Mouse (Mus musculus): ENCODE data around the gene Nr1h4. TPM values are rescaled to one million over a fixed set of nuclear protein-coding genes. Genes with fewer than 3 reads are reported as not detected.

The Nr1h4 gene
- polyA plus RNA-seq, 1 experiment from 2014 or later, result 1.2 TPM

- no peak overlapping the region for H3K27ac ChIP-seq (replicated peaks in 1 of 2; ENCODE audit: control insufficient read depth in 1 of 2, insufficient read depth in 1 of 2, low read depth in 2 of 2, low read length in 2 of 2)
- no peak overlapping the region for H3K9ac ChIP-seq (ENCODE audit: low read length)
- H3K9me3 ChIP-seq (ENCODE audit: control insufficient read depth, low read length), result no peaks in the 10 kb centered on the region
- no peak overlapping the region for H3K4me2 ChIP-seq (ENCODE audit: low read length)
- no peak for ATAC-seq (ENCODE audit: insufficient number of reproducible peaks, insufficient read depth, low FRiP score, low read depth)
- H3K4me1 ChIP-seq (ENCODE audit: control insufficient read depth in 2 of 2, insufficient read depth in 2 of 2, low read length in 2 of 2), result no peaks in the 10 kb centered on the region
- H3K27me3 ChIP-seq (ENCODE audit: control insufficient read depth, insufficient read depth, low read length), result no peaks in the 10 kb centered on the region
- H3K36me3 ChIP-seq (ENCODE audit: control insufficient read depth, insufficient read depth, low read length), result peaks cover 88% of the 10 kb centered on the region
- no peak overlapping the region for H3K4me3 ChIP-seq (ENCODE audit: control insufficient read depth in 1 of 2, insufficient read depth in 1 of 2, low read depth in 1 of 2, low read length in 2 of 2)
- 75% methylated on average over 3 of the region's 3 CpGs for WGBS
Observed at GRCm38 (mm10) chr10:89415478-89415877, 117.9 kb downstream of the Nr1h4 start.

DNA sequence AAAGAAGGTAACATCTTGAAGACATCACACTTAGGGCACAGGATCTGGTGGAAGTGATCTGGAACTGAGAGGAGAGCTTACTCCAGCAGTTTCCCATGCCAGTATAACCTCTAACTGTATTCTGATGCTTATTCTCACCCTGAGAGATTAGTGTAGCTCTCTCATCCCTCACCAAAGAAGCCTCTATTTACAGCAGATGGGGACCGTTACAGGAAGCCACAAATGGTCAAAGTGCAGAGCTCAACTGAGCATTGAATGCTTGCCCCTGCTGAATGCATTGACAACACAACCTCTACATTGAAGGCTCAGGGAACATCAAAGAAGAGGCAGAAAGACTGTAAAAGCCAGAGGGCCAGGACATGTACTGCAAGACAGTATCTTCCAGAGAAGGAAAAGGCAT, 125.8 kb downstream of the Nr1h4 start:
- Histone ChIP-seq H3K4me1 (ENCODE audit: control insufficient read depth in 2 of 2, insufficient read depth in 2 of 2, low read length in 2 of 2) (no peaks in the 10 kb centered on the region), H3K27ac (replicated peaks in 1 of 2; ENCODE audit: control insufficient read depth in 1 of 2, insufficient read depth in 1 of 2, low read depth in 2 of 2, low read length in 2 of 2) (no peak overlapping the region), H3K9ac (ENCODE audit: low read length) (no peak overlapping the region), H3K9me3 (ENCODE audit: control insufficient read depth, low read length) (no peaks in the 10 kb centered on the region), H3K36me3 (ENCODE audit: control insufficient read depth, insufficient read depth, low read length) (peaks cover 23% of the 10 kb centered on the region), H3K4me2 (ENCODE audit: low read length) (no peak overlapping the region), H3K27me3 (ENCODE audit: control insufficient read depth, insufficient read depth, low read length) (no peaks in the 10 kb centered on the region), H3K4me3 (ENCODE audit: control insufficient read depth in 1 of 2, insufficient read depth in 1 of 2, low read depth in 1 of 2, low read length in 2 of 2) (no peak overlapping the region)
- 44% methylated on average over 1 of the region's 1 CpGs for WGBS
- ATAC-seq (ENCODE audit: insufficient number of reproducible peaks, insufficient read depth, low FRiP score, low read depth), result no peak

- Histone ChIP-seq H3K27me3 (ENCODE audit: control insufficient read depth, insufficient read depth, low read length) (no peaks in the 10 kb centered on the region), H3K4me1 (ENCODE audit: control insufficient read depth in 2 of 2, insufficient read depth in 2 of 2, low read length in 2 of 2) (no peaks in the 10 kb centered on the region), H3K36me3 (ENCODE audit: control insufficient read depth, insufficient read depth, low read length) (peaks cover 20% of the 10 kb centered on the region), H3K27ac (replicated peaks in 1 of 2; ENCODE audit: control insufficient read depth in 1 of 2, insufficient read depth in 1 of 2, low read depth in 2 of 2, low read length in 2 of 2) (no peak overlapping the region), H3K9me3 (ENCODE audit: control insufficient read depth, low read length) (no peaks in the 10 kb centered on the region), H3K4me3 (ENCODE audit: control insufficient read depth in 1 of 2, insufficient read depth in 1 of 2, low read depth in 1 of 2, low read length in 2 of 2) (no peak overlapping the region), H3K9ac (ENCODE audit: low read length) (no peak overlapping the region), H3K4me2 (ENCODE audit: low read length) (no peak overlapping the region)
- no peak for ATAC-seq (ENCODE audit: insufficient number of reproducible peaks, insufficient read depth, low FRiP score, low read depth)
- WGBS, result 78% methylated on average over 5 of the region's 6 CpGs
Observed at GRCm38 (mm10) chr10:89406733-89407484, 126.5 kb downstream of the Nr1h4 start.

DNA sequence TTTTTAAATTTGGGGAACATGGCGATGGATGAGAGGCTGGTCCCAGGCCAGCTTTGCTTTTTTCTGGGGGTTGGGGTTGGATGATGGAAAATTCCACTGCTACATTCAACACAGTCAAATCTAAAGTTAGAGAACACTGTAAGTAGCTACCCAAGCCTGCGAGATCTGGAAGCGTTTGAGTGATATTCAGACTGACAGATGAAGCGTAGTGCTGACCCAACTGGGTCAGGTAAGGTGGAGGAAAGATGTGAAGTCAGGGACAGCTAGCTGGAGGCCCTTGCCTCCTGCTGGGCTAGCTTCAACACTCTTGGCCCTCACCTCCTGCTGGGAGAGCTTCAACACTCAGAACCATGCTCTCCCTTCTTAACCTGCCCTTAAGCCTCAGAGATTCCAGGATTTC, 128.4 kb downstream of the Nr1h4 start:
- no peak overlapping the region for H3K4me3 ChIP-seq (ENCODE audit: control insufficient read depth in 1 of 2, insufficient read depth in 1 of 2, low read depth in 1 of 2, low read length in 2 of 2)
- no peak for ATAC-seq (ENCODE audit: insufficient number of reproducible peaks, insufficient read depth, low FRiP score, low read depth)
- no peaks in the 10 kb centered on the region for H3K4me1 ChIP-seq (ENCODE audit: control insufficient read depth in 2 of 2, insufficient read depth in 2 of 2, low read length in 2 of 2)
- 65% methylated on average over 4 of the region's 4 CpGs for WGBS
- H3K27me3 ChIP-seq (ENCODE audit: control insufficient read depth, insufficient read depth, low read length), result no peaks in the 10 kb centered on the region
- no peak overlapping the region for H3K4me2 ChIP-seq (ENCODE audit: low read length)
- H3K9me3 ChIP-seq (ENCODE audit: control insufficient read depth, low read length), result peaks cover 9% of the 10 kb centered on the region
- H3K27ac ChIP-seq (replicated peaks in 1 of 2; ENCODE audit: control insufficient read depth in 1 of 2, insufficient read depth in 1 of 2, low read depth in 2 of 2, low read length in 2 of 2), result no peak overlapping the region
- peaks cover 3% of the 10 kb centered on the region; the same call in 1 of the 2 replicates for H3K36me3 ChIP-seq (ENCODE audit: control insufficient read depth, insufficient read depth, low read length)
- H3K9ac ChIP-seq (ENCODE audit: low read length), result no peak overlapping the region

Other genes starting within 250 kb of the Nr1h4 start
- 5.3 and 5.4 TPM in 2 replicates for gene Ano4, start 188.8 kb downstream of the Nr1h4 start, polyA plus RNA-seq (2014; fragmentation: Nextera tagmentation; extraction: Ambion mirVana)
- 24.0 and 25.5 TPM in 2 replicates for gene Gas2l3, start 89.6 kb downstream of the Nr1h4 start, polyA plus RNA-seq (2014; fragmentation: Nextera tagmentation; extraction: Ambion mirVana)
- 0.07 TPM in 1 of 2 replicates, not detected in the other for gene Slc17a8, start 87.7 kb upstream of the Nr1h4 start, polyA plus RNA-seq (2014; fragmentation: Nextera tagmentation; extraction: Ambion mirVana)
- gene Scyl2, start 152.7 kb upstream of the Nr1h4 start, polyA plus RNA-seq (2014; fragmentation: Nextera tagmentation; extraction: Ambion mirVana), result 9.5 and 9.9 TPM in 2 replicates
- gene Actr6, start 198.7 kb upstream of the Nr1h4 start, polyA plus RNA-seq (2014; fragmentation: Nextera tagmentation; extraction: Ambion mirVana), result 24.0 and 27.7 TPM in 2 replicates
- gene Uhrf1bp1l, start 211.4 kb upstream of the Nr1h4 start, polyA plus RNA-seq (2014; fragmentation: Nextera tagmentation; extraction: Ambion mirVana), result 20.7 and 22.3 TPM in 2 replicates

All from heart, embryonic 14.5 days (tissue).